Mouse (Mus musculus): ENCODE data around the gene Ngrn. TPM values are rescaled to one million over a fixed set of nuclear protein-coding genes. Genes with fewer than 3 reads are reported as not detected.

Ngrn gene
- polyA plus RNA-seq, 1 experiment = 21.6 TPM

DNA sequence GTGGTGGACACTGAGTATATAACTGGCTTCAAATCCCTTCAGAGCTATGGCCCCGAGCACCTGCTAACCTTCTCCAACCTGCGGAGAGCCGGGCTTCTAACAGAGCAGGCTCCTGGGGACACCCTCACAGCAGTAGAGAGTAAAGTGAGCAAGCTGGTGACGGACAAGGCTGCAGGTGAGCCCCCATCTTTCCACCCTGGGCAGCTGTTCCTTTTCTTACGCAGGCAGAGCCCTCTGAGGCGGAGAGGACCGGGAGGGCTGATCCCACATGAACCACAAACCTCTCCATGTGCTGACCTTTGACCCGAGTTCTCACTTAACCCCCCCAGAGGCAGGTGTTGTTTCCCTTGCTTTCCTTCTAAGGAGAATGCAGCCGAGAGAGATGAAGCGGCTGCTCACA is 26.7 kb downstream of the Ngrn start:
- Histone ChIP-seq H3K27me3 (replicated peaks; ENCODE audit: control insufficient read depth, insufficient read depth, low read length) (no peaks in the 10 kb centered on the region), H3K27ac (ENCODE audit: insufficient read depth, low read depth, low read length) (no peak overlapping the region), H3K4me3 (ENCODE audit: insufficient read depth, low read depth, low read length) (no peak overlapping the region), H3K36me3 (ENCODE audit: control insufficient read depth, insufficient read depth, low read length) (peaks cover 4% of the 10 kb centered on the region; the same call in 1 of the 2 replicates), H3K4me1 (ENCODE audit: control insufficient read depth, insufficient read depth, low read length) (no peaks in the 10 kb centered on the region)
- TF ChIP-seq POLR2A (IDR thresholded peaks at IDR 0.05; ENCODE audit: low read depth, low read length) = no peak
- TF ChIP-seq CTCF (conservative IDR thresholded peaks at IDR 0.05; ENCODE audit: insufficient read depth, insufficient read length, low read depth, low read length) = no peak
- 77% methylated on average over 10 of the region's 10 CpGs for WGBS
- DNase-seq = no peak

DNA sequence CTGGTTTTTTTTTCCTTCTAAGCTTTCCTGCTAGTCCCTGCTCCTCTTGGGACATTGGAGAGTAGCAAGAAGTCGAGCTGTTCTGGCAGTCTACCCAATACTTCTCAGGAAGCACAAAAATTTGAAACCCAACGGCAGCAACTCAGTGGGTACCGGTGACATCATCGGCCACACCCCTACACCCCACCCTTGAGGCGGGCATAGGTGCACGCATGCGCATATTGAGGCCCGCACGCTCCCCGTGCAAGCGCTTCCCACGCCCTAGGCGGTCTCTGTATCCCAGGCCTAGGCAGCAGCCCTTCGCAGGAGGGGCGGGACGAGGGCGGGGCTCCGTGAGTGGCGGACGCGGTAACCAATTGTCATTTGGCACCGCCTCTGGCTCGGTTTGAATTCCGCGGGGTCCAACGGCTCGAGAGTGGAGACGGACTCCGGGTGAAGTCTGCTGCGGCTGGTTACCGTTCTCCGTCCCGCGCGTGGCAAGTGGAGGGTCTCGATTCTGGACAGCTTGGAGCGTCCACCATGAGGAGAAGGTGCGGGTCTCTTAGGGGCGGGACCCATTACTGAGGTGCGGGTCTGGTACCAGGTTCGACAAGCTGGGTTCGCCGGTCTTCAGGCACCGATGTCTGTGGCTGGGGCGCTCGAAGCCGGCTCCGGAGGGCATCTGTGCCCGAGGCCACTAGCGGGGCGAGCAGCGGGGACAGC is 33.2 kb downstream of the Ngrn start, which contains the start of gene Prc1:
TSS of gene Prc1 (plus strand) at position 389 of the 702 bp plus-strand sequence.
- H3K27ac ChIP-seq (ENCODE audit: insufficient read depth, low read depth, low read length) = no peak within 1 kb of the TSS
- H3K4me3 ChIP-seq (ENCODE audit: insufficient read depth, low read depth, low read length) = peak within 1 kb of the TSS; percentile 54
- peak; percentile 99 for DNase-seq
- H3K4me1 ChIP-seq (ENCODE audit: control insufficient read depth, insufficient read depth, low read length) = no peaks in the 10 kb centered on the region
- WGBS = under 1% methylated on average over 52 of the region's 52 CpGs
- TF ChIP-seq CTCF (conservative IDR thresholded peaks at IDR 0.05; ENCODE audit: insufficient read depth, insufficient read length, low read depth, low read length) (no peak), POLR2A (IDR thresholded peaks at IDR 0.05; ENCODE audit: low read depth, low read length) (no peak)
- H3K36me3 ChIP-seq (ENCODE audit: control insufficient read depth, insufficient read depth, low read length) = no peaks in the 10 kb centered on the region
- no peaks in the 10 kb centered on the region for H3K27me3 ChIP-seq (replicated peaks; ENCODE audit: control insufficient read depth, insufficient read depth, low read length)

DNA sequence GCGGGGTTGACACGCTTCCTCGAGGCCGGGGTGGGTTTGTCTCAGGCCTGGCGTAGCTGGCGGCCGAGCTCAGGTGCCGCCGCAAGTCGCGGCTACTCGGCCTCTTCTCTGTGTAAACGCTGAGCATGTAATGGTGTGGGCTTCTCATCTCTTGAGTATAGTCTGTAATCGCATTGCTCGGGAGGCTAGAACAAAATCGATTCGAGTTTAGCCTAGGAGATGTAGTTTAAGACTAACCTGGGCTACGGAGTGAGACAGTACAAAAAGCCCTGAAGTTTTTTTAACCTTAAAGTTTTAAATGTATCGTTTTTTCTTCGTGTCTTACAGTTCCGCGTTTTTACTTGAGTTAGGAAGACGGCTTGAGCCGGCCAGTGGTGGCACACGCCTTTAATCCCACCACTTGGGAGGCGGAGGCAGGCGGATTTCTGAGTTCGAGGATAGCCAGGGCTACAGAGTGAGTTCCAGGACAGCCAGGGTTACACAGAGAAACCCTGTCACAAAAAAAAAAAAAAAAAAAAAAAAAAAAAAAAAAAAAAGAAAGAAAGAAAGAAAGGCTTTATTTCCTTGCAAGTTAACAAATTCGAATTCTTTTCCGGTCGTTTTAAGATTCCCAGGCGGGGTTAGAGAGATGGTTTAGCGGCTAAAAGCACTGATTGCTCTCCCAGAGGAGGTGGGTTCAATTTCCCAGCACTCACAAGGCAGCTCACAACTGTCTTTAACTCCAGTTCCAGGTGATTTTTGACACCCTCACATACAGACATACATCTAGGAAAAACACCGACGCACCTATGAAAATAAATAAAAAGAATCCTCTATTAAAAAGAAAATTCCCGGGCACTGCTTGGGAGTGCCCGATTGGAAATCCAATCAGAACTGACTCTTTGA is 34.0 kb downstream of the Ngrn start:
- Histone ChIP-seq H3K4me1 (ENCODE audit: control insufficient read depth, insufficient read depth, low read length) (no peaks in the 10 kb centered on the region), H3K4me3 (ENCODE audit: insufficient read depth, low read depth, low read length) (peak overlapping the region; percentile 54), H3K36me3 (ENCODE audit: control insufficient read depth, insufficient read depth, low read length) (no peaks in the 10 kb centered on the region), H3K27me3 (replicated peaks; ENCODE audit: control insufficient read depth, insufficient read depth, low read length) (no peaks in the 10 kb centered on the region), H3K27ac (ENCODE audit: insufficient read depth, low read depth, low read length) (no peak overlapping the region)
- DNase-seq = no peak
- WGBS = 8% methylated on average over 37 of the region's 37 CpGs
- TF ChIP-seq POLR2A (IDR thresholded peaks at IDR 0.05; ENCODE audit: low read depth, low read length) (no peak), CTCF (conservative IDR thresholded peaks at IDR 0.05; ENCODE audit: insufficient read depth, insufficient read length, low read depth, low read length) (no peak)

DNA sequence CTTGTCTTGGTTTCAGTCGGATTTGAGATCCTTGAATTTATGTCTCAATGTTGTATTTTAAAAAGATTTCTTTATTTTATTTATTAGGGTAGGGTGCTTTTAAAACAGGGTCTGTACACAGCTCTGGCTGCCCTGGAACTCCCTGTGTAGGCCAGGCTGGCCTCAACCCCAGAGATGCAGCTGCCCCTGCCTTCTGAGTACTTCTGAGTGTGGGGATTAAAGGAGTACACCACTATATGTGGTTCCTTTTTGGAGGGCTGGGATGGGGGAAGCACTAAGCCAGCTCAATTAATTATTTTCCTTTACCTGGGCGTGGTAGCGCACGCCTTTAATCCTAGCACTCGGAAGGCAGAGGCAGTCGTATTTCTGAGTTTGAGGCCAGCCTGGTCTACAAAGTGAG is 35.4 kb downstream of the Ngrn start:
- Histone ChIP-seq H3K36me3 (ENCODE audit: control insufficient read depth, insufficient read depth, low read length) (no peaks in the 10 kb centered on the region), H3K4me1 (ENCODE audit: control insufficient read depth, insufficient read depth, low read length) (no peaks in the 10 kb centered on the region), H3K4me3 (ENCODE audit: insufficient read depth, low read depth, low read length) (no peak overlapping the region), H3K27me3 (replicated peaks; ENCODE audit: control insufficient read depth, insufficient read depth, low read length) (no peaks in the 10 kb centered on the region), H3K27ac (ENCODE audit: insufficient read depth, low read depth, low read length) (no peak overlapping the region)
- no peak for DNase-seq
- TF ChIP-seq CTCF (conservative IDR thresholded peaks at IDR 0.05; ENCODE audit: insufficient read depth, insufficient read length, low read depth, low read length) (no peak), POLR2A (IDR thresholded peaks at IDR 0.05; ENCODE audit: low read depth, low read length) (no peak)
- WGBS = 92% methylated on average over 6 of the region's 6 CpGs

DNA sequence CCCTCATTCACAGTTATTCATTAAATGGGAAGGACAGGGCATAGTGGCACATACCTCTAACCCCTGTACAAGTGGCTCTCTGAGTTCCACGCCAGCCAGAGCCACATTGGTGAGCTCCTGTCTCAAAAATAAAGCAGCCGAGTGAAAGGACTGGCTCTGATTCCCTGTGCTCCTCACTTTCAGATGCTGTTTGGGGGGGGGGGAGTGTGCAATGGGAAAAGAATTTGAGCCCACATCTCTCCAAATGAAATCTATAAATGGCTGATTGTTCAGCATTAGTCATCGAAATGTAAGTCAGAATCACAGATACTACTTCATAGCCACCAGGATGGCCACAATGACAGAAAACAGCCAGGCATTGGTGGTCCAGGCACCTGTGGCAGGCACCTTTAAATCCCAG is 36.0 kb downstream of the Ngrn start:
- H3K36me3 ChIP-seq (ENCODE audit: control insufficient read depth, insufficient read depth, low read length) = no peaks in the 10 kb centered on the region
- WGBS = 82% methylated on average over 3 of the region's 3 CpGs

DNA sequence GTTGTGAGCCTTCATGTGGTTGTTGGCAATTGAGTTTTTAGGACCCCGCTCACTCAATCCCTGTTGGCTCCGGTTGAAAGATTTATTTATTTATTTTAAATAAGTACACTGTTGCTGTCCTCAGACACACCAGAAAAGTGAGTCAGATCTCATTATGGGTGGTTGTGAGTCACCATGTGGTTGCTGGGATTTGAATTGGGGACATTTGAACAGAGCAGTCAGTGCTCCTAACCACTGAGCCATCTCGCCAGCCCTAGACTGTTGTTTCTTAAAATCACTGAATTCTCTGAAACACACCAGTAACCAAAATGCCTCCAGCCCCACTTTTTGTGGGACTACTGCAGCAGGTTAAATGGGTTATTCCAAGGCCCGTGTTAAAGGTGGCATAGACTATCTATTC is 37.7 kb downstream of the Ngrn start:
- TF ChIP-seq POLR2A (IDR thresholded peaks at IDR 0.05; ENCODE audit: low read depth, low read length) (no peak), CTCF (conservative IDR thresholded peaks at IDR 0.05; ENCODE audit: insufficient read depth, insufficient read length, low read depth, low read length) (no peak)
- Histone ChIP-seq H3K27ac (ENCODE audit: insufficient read depth, low read depth, low read length) (no peak overlapping the region), H3K36me3 (ENCODE audit: control insufficient read depth, insufficient read depth, low read length) (no peaks in the 10 kb centered on the region), H3K27me3 (replicated peaks; ENCODE audit: control insufficient read depth, insufficient read depth, low read length) (no peaks in the 10 kb centered on the region), H3K4me1 (ENCODE audit: control insufficient read depth, insufficient read depth, low read length) (no peaks in the 10 kb centered on the region), H3K4me3 (ENCODE audit: insufficient read depth, low read depth, low read length) (no peak overlapping the region)
- no peak for DNase-seq
- 91% methylated on average over 4 of the region's 4 CpGs for WGBS

More for the DNA sequence above, 36.0 kb downstream of the Ngrn start:
- H3K27me3 ChIP-seq (replicated peaks; ENCODE audit: control insufficient read depth, insufficient read depth, low read length) = no peaks in the 10 kb centered on the region
- H3K4me3 ChIP-seq (ENCODE audit: insufficient read depth, low read depth, low read length) = no peak overlapping the region
- H3K27ac ChIP-seq (ENCODE audit: insufficient read depth, low read depth, low read length) = no peak overlapping the region
- no peak for TF ChIP-seq POLR2A (IDR thresholded peaks at IDR 0.05; ENCODE audit: low read depth, low read length)
- no peak for TF ChIP-seq CTCF (conservative IDR thresholded peaks at IDR 0.05; ENCODE audit: insufficient read depth, insufficient read length, low read depth, low read length)
- H3K4me1 ChIP-seq (ENCODE audit: control insufficient read depth, insufficient read depth, low read length) = no peaks in the 10 kb centered on the region
- no peak for DNase-seq

DNA sequence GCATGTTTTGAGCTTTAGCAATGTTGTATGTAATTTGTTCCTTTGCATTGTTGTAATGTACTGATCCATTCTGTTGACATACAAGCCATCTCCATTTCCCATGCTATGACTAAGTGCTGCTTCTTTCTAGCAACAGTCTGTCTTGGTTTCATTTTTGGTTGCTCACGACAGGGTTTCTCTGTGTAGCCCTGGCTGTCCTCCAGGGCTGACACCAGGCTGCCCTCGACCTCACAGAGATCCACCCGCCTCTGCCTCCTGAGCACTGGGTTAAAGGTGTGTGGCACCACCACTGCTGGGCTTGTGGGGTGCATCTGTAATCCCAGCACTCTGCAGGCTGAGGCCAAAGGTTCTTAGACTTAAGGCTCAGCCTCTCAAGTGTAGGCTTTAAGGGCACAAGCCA is 38.6 kb downstream of the Ngrn start:
- Histone ChIP-seq H3K4me3 (ENCODE audit: insufficient read depth, low read depth, low read length) (no peak overlapping the region), H3K36me3 (ENCODE audit: control insufficient read depth, insufficient read depth, low read length) (no peaks in the 10 kb centered on the region), H3K4me1 (ENCODE audit: control insufficient read depth, insufficient read depth, low read length) (no peaks in the 10 kb centered on the region), H3K27me3 (replicated peaks; ENCODE audit: control insufficient read depth, insufficient read depth, low read length) (no peaks in the 10 kb centered on the region), H3K27ac (ENCODE audit: insufficient read depth, low read depth, low read length) (no peak overlapping the region)
- no peak for DNase-seq
- WGBS = 80% methylated on average over 3 of the region's 3 CpGs
- TF ChIP-seq CTCF (conservative IDR thresholded peaks at IDR 0.05; ENCODE audit: insufficient read depth, insufficient read length, low read depth, low read length) (no peak), POLR2A (IDR thresholded peaks at IDR 0.05; ENCODE audit: low read depth, low read length) (no peak)
